Mouse (Mus musculus) lung, adult 2 months (tissue): Measurements from ENCODE around the gene Tgfbr3.

Experiments used
- CTCF ChIP-seq: fragments of 200-500 bp; IDR thresholded peaks from 2 replicates; pipeline ENCODE4 v1.5.1; 2011; ENCODE audit warnings: mild to moderate bottlenecking, low read length, control low read depth; ENCODE audit not compliant: insufficient read depth
- POLR2A ChIP-seq: fragments of 200-500 bp; IDR thresholded peaks from 2 replicates; pipeline ENCODE4 v1.6.1; 2011; ENCODE audit warnings: low read depth, mild to moderate bottlenecking, control low read depth, low read length, borderline replicate concordance; ENCODE audit errors: extremely low read depth

GRCm38 (mm10) chr5:107122622-107123021 is 166.8 kb downstream of the Tgfbr3 start:
- TF ChIP-seq CTCF (no peak), POLR2A (no peak)
